Mouse (Mus musculus) erythroblast, embryonic 14.5 days (primary cell): ENCODE measurements around the gene Herpud1.

Source experiments
- GATA1 ChIP-seq: IDR thresholded peaks from 2 replicates; pipeline ENCODE4 v1.6.1; 2012; ENCODE audit warnings: low read length, inconsistent platforms, mixed read lengths
- TAL1 ChIP-seq: IDR thresholded peaks from 3 replicates; pipeline ENCODE4 v1.6.1; 2012; ENCODE audit warnings: low read length, inconsistent platforms, mixed read lengths

DNA sequence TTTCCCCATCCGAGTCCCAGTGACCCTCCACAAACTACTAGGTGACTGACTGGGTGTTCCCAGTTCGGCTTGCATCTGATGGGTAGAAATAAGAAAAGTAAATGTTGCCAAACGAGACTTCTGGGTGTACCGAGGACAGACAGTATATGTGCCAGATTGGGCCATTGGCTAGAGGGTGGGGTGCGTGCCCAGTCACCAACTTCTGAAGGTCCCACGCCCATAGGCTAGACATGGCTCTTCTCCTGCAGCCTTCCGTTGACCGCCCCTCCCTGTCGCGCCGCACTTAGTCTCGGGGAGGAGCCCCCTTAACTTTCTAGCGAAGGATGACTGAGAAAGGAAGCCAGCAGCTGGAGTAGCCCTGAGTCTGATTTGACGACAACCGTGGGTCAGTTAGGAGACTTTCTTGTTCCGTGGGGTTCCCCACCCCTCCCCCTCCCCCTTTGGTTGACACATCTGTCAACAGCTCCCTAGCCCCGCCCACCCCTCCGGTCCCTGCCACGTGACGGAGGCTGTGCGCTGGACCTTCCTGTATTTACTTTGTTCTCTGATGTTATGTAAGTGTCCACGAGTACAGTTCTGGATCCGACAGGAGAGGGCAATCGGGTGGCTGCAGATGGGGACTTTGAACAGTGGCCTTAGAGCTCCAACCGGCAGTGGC is 918 bp downstream of the Herpud1 start:
- TF ChIP-seq GATA1 (no peak), TAL1 (no peak)
